Mouse (Mus musculus) ES-Bruce4 (cell line): Measurements from ENCODE around the gene Ccdc93.

Experiments used
- CTCF ChIP-seq: IDR thresholded peaks from one replicate; pipeline ENCODE4 v1.8.1; 2011; ENCODE audit warnings: low read depth, low read length
- EP300 ChIP-seq: IDR thresholded peaks from 2 replicates; pipeline ENCODE4 v1.6.1; 2011; ENCODE audit warnings: low read depth, low read length; ENCODE audit not compliant: insufficient read depth
- POLR2A ChIP-seq: IDR thresholded peaks from one replicate; pipeline ENCODE4 v1.8.1; 2011; ENCODE audit warnings: low read length; ENCODE audit not compliant: insufficient read depth

DNA sequence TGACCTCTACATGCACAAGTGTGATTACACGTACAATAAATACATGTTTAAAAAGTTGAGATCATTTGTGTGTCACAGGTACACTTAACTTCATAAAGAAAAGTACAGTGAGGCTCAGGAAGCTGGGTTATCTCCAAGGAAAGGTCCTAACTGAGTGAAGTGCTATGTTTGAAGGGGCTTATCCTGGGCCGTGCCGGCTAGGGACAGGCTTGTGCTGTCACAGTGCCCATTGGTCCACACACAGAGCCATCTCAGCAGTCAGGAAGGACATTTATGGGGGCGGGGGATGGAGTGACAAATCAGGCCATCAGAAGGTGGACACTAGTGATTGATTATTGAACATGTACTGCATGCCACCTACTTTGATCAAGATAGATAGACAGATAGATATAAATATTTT is 22.2 kb downstream of the Ccdc93 start:
- TF ChIP-seq POLR2A (no peak), CTCF (no peak), EP300 (no peak)
